Mouse (Mus musculus): ENCODE measurements around the gene Hspa1a. TPM values are rescaled to one million over a fixed set of nuclear protein-coding genes. Genes with fewer than 3 reads are reported as not detected.
"Not testable (repeated sequence)": the region's sequence is repeated elsewhere in the genome, so short reads cannot be mapped to it uniquely, and the experiment has no call there.

Hspa1a gene
- polyA plus RNA-seq, 1 experiment from 2014 or later = 4.0 TPM

GRCm38 (mm10) chr17:34958734-34959129, 13.2 kb downstream of the Hspa1a start:
- not testable (repeated sequence) for H3K27ac ChIP-seq (replicated peaks; ENCODE audit: low read depth, low read length); H3K27me3 ChIP-seq (ENCODE audit: control insufficient read depth, insufficient read depth, low read length); H3K4me1 ChIP-seq (ENCODE audit: control insufficient read depth, insufficient read depth, low read length); DNase-seq (ENCODE audit: low spot score); H3K9me3 ChIP-seq (ENCODE audit: control insufficient read depth, low read length); H3K9ac ChIP-seq (ENCODE audit: low read length); H3K36me3 ChIP-seq (ENCODE audit: control insufficient read depth, insufficient read depth, low read length)
- peak overlapping the region; percentile 60 for H3K4me2 ChIP-seq (ENCODE audit: low read depth, severe bottlenecking)
- peak; percentile 32; the same call in 1 of the 2 replicates for ATAC-seq (ENCODE audit: insufficient number of reproducible peaks, low FRiP score, low TSS enrichment, low read depth)
- peak overlapping the region; percentile 48 for H3K4me3 ChIP-seq (ENCODE audit: low read depth, low read length)
- 1% methylated on average over 19 of the region's 47 CpGs for whole genome bisulfite sequencing

DNA sequence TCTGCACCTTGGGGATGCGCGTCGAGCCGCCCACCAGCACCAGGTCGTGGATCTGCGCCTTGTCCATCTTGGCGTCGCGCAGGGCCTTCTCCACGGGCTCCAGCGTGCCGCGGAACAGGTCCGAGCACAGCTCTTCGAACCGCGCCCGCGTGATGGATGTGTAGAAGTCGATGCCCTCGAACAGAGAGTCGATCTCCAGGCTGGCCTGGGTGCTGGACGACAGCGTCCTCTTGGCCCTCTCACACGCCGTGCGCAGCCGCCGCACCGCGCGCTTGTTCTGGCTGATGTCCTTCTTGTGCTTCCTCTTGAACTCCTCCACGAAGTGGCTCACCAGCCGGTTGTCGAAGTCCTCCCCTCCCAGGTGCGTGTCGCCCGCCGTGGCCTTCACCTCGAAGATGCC, 14.0 kb downstream of the Hspa1a start:
- H3K4me2 ChIP-seq (ENCODE audit: low read depth, severe bottlenecking); H3K27ac ChIP-seq (replicated peaks; ENCODE audit: low read depth, low read length); H3K4me1 ChIP-seq (ENCODE audit: control insufficient read depth, insufficient read depth, low read length); H3K4me3 ChIP-seq (ENCODE audit: low read depth, low read length); H3K9ac ChIP-seq (ENCODE audit: low read length); H3K9me3 ChIP-seq (ENCODE audit: control insufficient read depth, low read length); H3K27me3 ChIP-seq (ENCODE audit: control insufficient read depth, insufficient read depth, low read length); DNase-seq (ENCODE audit: low spot score); ATAC-seq (ENCODE audit: insufficient number of reproducible peaks, low FRiP score, low TSS enrichment, low read depth); H3K36me3 ChIP-seq (ENCODE audit: control insufficient read depth, insufficient read depth, low read length): not testable (repeated sequence)
- WGBS = 28% methylated on average over 22 of the region's 40 CpGs

- ATAC-seq (ENCODE audit: insufficient number of reproducible peaks, low FRiP score, low TSS enrichment, low read depth); H3K27me3 ChIP-seq (ENCODE audit: control insufficient read depth, insufficient read depth, low read length); H3K9me3 ChIP-seq (ENCODE audit: control insufficient read depth, low read length); H3K4me1 ChIP-seq (ENCODE audit: control insufficient read depth, insufficient read depth, low read length); DNase-seq (ENCODE audit: low spot score); H3K27ac ChIP-seq (replicated peaks; ENCODE audit: low read depth, low read length); H3K9ac ChIP-seq (ENCODE audit: low read length); H3K36me3 ChIP-seq (ENCODE audit: control insufficient read depth, insufficient read depth, low read length); H3K4me3 ChIP-seq (ENCODE audit: low read depth, low read length); H3K4me2 ChIP-seq (ENCODE audit: low read depth, severe bottlenecking): not testable (repeated sequence)
- 20% methylated on average over 31 of the region's 40 CpGs for WGBS
These were observed 14.7 kb downstream of the Hspa1a start for GRCm38 (mm10) chr17:34957291-34957690.

DNA sequence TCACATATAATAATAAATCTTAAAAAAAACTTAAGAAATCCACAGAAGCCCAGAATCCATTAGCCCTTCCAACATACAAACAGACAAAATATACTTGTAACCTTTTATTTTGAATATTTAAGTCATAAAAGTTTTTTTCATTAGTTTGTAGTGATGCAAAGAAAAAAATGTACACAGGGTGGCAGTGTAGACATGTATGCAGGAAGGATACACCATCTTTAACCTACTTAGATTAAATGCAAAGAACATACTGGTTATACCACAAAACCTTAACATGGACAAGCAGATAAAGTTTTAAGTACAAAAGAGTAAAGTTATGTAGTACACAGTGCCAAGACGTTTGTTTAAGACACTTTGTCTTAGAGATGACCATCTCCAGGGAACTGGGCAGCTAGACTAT, 15.6 kb downstream of the Hspa1a start:
- H3K9ac ChIP-seq (ENCODE audit: low read length) = no peak overlapping the region
- peaks cover 7% of the 10 kb centered on the region; the same call in 1 of the 2 replicates for H3K4me1 ChIP-seq (ENCODE audit: control insufficient read depth, insufficient read depth, low read length)
- WGBS = 48% methylated on average over 1 of the region's 1 CpGs
- H3K36me3 ChIP-seq (ENCODE audit: control insufficient read depth, insufficient read depth, low read length) = no peaks in the 10 kb centered on the region
- ATAC-seq (ENCODE audit: insufficient number of reproducible peaks, low FRiP score, low TSS enrichment, low read depth) (no peak), DNase-seq (ENCODE audit: low spot score) (no peak)
- no peak overlapping the region for H3K27ac ChIP-seq (replicated peaks; ENCODE audit: low read depth, low read length)
- no peak overlapping the region for H3K4me2 ChIP-seq (ENCODE audit: low read depth, severe bottlenecking)
- peaks cover 5% of the 10 kb centered on the region; the same call in 1 of the 2 replicates for H3K27me3 ChIP-seq (ENCODE audit: control insufficient read depth, insufficient read depth, low read length)
- no peaks in the 10 kb centered on the region for H3K9me3 ChIP-seq (ENCODE audit: control insufficient read depth, low read length)
- no peak overlapping the region for H3K4me3 ChIP-seq (ENCODE audit: low read depth, low read length)

GRCm38 (mm10) chr17:34955884-34956283, 16.1 kb downstream of the Hspa1a start:
- no peak overlapping the region for H3K4me2 ChIP-seq (ENCODE audit: low read depth, severe bottlenecking)
- H3K27ac ChIP-seq (replicated peaks; ENCODE audit: low read depth, low read length) = no peak overlapping the region
- peaks cover 5% of the 10 kb centered on the region; the same call in 1 of the 2 replicates for H3K27me3 ChIP-seq (ENCODE audit: control insufficient read depth, insufficient read depth, low read length)
- peaks cover 7% of the 10 kb centered on the region; the same call in 1 of the 2 replicates for H3K4me1 ChIP-seq (ENCODE audit: control insufficient read depth, insufficient read depth, low read length)
- no peak overlapping the region for H3K4me3 ChIP-seq (ENCODE audit: low read depth, low read length)
- DNase-seq (ENCODE audit: low spot score) (no peak), ATAC-seq (ENCODE audit: insufficient number of reproducible peaks, low FRiP score, low TSS enrichment, low read depth) (no peak)
- 78% methylated on average over 3 of the region's 3 CpGs for WGBS
- H3K9ac ChIP-seq (ENCODE audit: low read length) = no peak overlapping the region
- H3K36me3 ChIP-seq (ENCODE audit: control insufficient read depth, insufficient read depth, low read length) = peaks cover 3% of the 10 kb centered on the region; the same call in 1 of the 2 replicates
- no peaks in the 10 kb centered on the region for H3K9me3 ChIP-seq (ENCODE audit: control insufficient read depth, low read length)

GRCm38 (mm10) chr17:34954831-34955230, 17.1 kb downstream of the Hspa1a start:
- DNase-seq (ENCODE audit: low spot score) (no peak), ATAC-seq (ENCODE audit: insufficient number of reproducible peaks, low FRiP score, low TSS enrichment, low read depth) (no peak)
- peaks cover 3% of the 10 kb centered on the region; the same call in 1 of the 2 replicates for H3K4me1 ChIP-seq (ENCODE audit: control insufficient read depth, insufficient read depth, low read length)
- no peak overlapping the region for H3K27ac ChIP-seq (replicated peaks; ENCODE audit: low read depth, low read length)
- peaks cover 11% of the 10 kb centered on the region; the same call in 1 of the 2 replicates for H3K36me3 ChIP-seq (ENCODE audit: control insufficient read depth, insufficient read depth, low read length)
- 59% methylated on average over 4 of the region's 4 CpGs for WGBS
- H3K27me3 ChIP-seq (ENCODE audit: control insufficient read depth, insufficient read depth, low read length) = peaks cover 5% of the 10 kb centered on the region; the same call in 1 of the 2 replicates
- no peaks in the 10 kb centered on the region for H3K9me3 ChIP-seq (ENCODE audit: control insufficient read depth, low read length)
- no peak overlapping the region for H3K9ac ChIP-seq (ENCODE audit: low read length)
- no peak overlapping the region for H3K4me3 ChIP-seq (ENCODE audit: low read depth, low read length)
- no peak overlapping the region for H3K4me2 ChIP-seq (ENCODE audit: low read depth, severe bottlenecking)

GRCm38 (mm10) chr17:34953904-34954303, 18.1 kb downstream of the Hspa1a start:
- no peak overlapping the region for H3K4me2 ChIP-seq (ENCODE audit: low read depth, severe bottlenecking)
- H3K9me3 ChIP-seq (ENCODE audit: control insufficient read depth, low read length) = no peaks in the 10 kb centered on the region
- peaks cover 5% of the 10 kb centered on the region; the same call in 1 of the 2 replicates for H3K27me3 ChIP-seq (ENCODE audit: control insufficient read depth, insufficient read depth, low read length)
- DNase-seq (ENCODE audit: low spot score) (no peak), ATAC-seq (ENCODE audit: insufficient number of reproducible peaks, low FRiP score, low TSS enrichment, low read depth) (no peak)
- no peak overlapping the region for H3K27ac ChIP-seq (replicated peaks; ENCODE audit: low read depth, low read length)
- WGBS = 93% methylated on average over 4 of the region's 4 CpGs
- no peak overlapping the region for H3K9ac ChIP-seq (ENCODE audit: low read length)
- no peak overlapping the region for H3K4me3 ChIP-seq (ENCODE audit: low read depth, low read length)
- H3K4me1 ChIP-seq (ENCODE audit: control insufficient read depth, insufficient read depth, low read length) = no peaks in the 10 kb centered on the region
- peaks cover 14% of the 10 kb centered on the region; the same call in 1 of the 2 replicates for H3K36me3 ChIP-seq (ENCODE audit: control insufficient read depth, insufficient read depth, low read length)

- H3K4me1 ChIP-seq (ENCODE audit: control insufficient read depth, insufficient read depth, low read length) = no peaks in the 10 kb centered on the region
- H3K27me3 ChIP-seq (ENCODE audit: control insufficient read depth, insufficient read depth, low read length) = peaks cover 5% of the 10 kb centered on the region; the same call in 1 of the 2 replicates
- ATAC-seq (ENCODE audit: insufficient number of reproducible peaks, low FRiP score, low TSS enrichment, low read depth) (no peak), DNase-seq (ENCODE audit: low spot score) (no peak)
- H3K4me3 ChIP-seq (ENCODE audit: low read depth, low read length) = peak overlapping the region; percentile 88; the same call in 1 of the 2 replicates
- H3K9me3 ChIP-seq (ENCODE audit: control insufficient read depth, low read length) = no peaks in the 10 kb centered on the region
- no peak overlapping the region for H3K4me2 ChIP-seq (ENCODE audit: low read depth, severe bottlenecking)
- peaks cover 14% of the 10 kb centered on the region; the same call in 1 of the 2 replicates for H3K36me3 ChIP-seq (ENCODE audit: control insufficient read depth, insufficient read depth, low read length)
- H3K9ac ChIP-seq (ENCODE audit: low read length) = no peak overlapping the region
- WGBS = 91% methylated on average over 3 of the region's 3 CpGs
- H3K27ac ChIP-seq (replicated peaks; ENCODE audit: low read depth, low read length) = no peak overlapping the region
These were observed 18.7 kb downstream of the Hspa1a start for GRCm38 (mm10) chr17:34953258-34953657.

Data from limb, embryonic 11.5 days (tissue).